Mouse (Mus musculus): ENCODE results near the gene Btd.

Btd gene

GRCm38 (mm10) chr14:31715669-31716068, 74.8 kb downstream of the Btd start:
- DNase-seq (ENCODE audit: low spot score), result no peak

DNA sequence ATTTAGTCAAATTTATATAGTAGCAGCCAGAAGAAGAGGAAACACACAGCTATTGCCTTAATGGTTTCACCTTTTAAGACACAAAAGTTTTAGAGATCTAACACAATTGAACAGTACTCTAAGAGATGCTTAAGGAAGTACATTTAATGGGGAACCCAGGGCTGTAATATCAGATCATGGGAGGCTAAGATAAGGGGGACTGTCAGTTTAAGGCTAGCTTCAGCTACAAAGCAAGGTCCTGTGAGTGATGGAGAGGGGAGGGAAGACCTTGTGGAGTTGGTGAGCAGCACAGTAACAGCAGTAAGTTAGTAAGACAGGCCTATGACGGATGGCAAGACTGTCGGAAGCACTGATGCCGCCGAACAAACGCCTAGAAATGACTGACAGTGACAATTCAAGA, 76.5 kb downstream of the Btd start:
- DNase-seq (ENCODE audit: low spot score), result no peak

All from ovary, postnatal 14 days (tissue).